Mouse (Mus musculus) limb, embryonic 11.5 days (tissue): ENCODE results near the gene Bcr. TPM values are rescaled to one million over a fixed set of nuclear protein-coding genes. Genes with fewer than 3 reads are reported as not detected.

Experiments used
- ATAC-seq: fragments of 200-750 bp; cut with Nextera tagmentation; 2 replicates; pipeline ENCODE4 v1.8.0; 2017; ENCODE audit warnings: low read depth; ENCODE audit not compliant: insufficient number of reproducible peaks, low FRiP score, low TSS enrichment
- DNase-seq: peaks from one replicate; pipeline ENCODE4 v3.0.0-alpha.2; 2015; ENCODE audit warnings: low spot score
- H3K27ac ChIP-seq: fragments of 300-500 bp; sonication (generic); replicated peaks from 2 replicates; pipeline ENCODE4 v1.5.1; 2014; ENCODE audit warnings: low read depth, mild to moderate bottlenecking, low read length
- H3K27me3 ChIP-seq: fragments of 300-500 bp; sonication (generic); 2 replicates; pipeline ENCODE4 v1.6.1; 2014; ENCODE audit warnings: mild to moderate bottlenecking, low read length, mixed read lengths; ENCODE audit not compliant: control insufficient read depth, insufficient read depth
- H3K36me3 ChIP-seq: fragments of 300-500 bp; sonication (generic); 2 replicates; pipeline ENCODE4 v1.6.1; 2014; ENCODE audit warnings: mild to moderate bottlenecking, low read length, moderate library complexity, mixed read lengths; ENCODE audit not compliant: control insufficient read depth, insufficient read depth
- H3K4me1 ChIP-seq: fragments of 300-500 bp; sonication (generic); 2 replicates; pipeline ENCODE4 v1.6.1; 2014; ENCODE audit warnings: low read length, mixed read lengths; ENCODE audit not compliant: control insufficient read depth, insufficient read depth
- H3K4me2 ChIP-seq: fragments of 300-500 bp; sonication (generic); 2 replicates; pipeline ENCODE4 v1.6.1; 2014; ENCODE audit warnings: low read depth, mild to moderate bottlenecking, moderate library complexity; ENCODE audit not compliant: severe bottlenecking
- H3K4me3 ChIP-seq: fragments of 300-500 bp; sonication (generic); 2 replicates; pipeline ENCODE4 v1.5.1; 2014; ENCODE audit warnings: low read depth, low read length
- H3K9ac ChIP-seq: fragments of 300-500 bp; sonication (generic); 2 replicates; pipeline ENCODE4 v1.6.1; 2014; ENCODE audit warnings: mild to moderate bottlenecking, low read length
- H3K9me3 ChIP-seq: fragments of 300-500 bp; sonication (generic); 2 replicates; pipeline ENCODE4 v1.6.1; 2016; ENCODE audit warnings: low read length; ENCODE audit not compliant: control insufficient read depth
- WGBS: fragments of 180-500 bp; shearing (Covaris S2); extraction: QIAGEN DNeasy Blood & Tissue Kit; methylation state at CpG from one replicate; pipeline ENCODE4 v1.1.7; 2014; 5-methylcytosine and 5-hydroxymethylcytosine counted together
- polyA plus RNA-seq: library from polyadenylated mRNA; unstranded; fragments of >200 nt; fragmentation: Nextera tagmentation; extraction: Ambion mirVana; gene quantifications from 2 replicates; pipeline ENCODE4 v1.2.1, GENCODE M21; 2014

Gene Bcr
- polyA plus RNA-seq, 1 experiment from 2014 or later: 11.4 TPM

DNA sequence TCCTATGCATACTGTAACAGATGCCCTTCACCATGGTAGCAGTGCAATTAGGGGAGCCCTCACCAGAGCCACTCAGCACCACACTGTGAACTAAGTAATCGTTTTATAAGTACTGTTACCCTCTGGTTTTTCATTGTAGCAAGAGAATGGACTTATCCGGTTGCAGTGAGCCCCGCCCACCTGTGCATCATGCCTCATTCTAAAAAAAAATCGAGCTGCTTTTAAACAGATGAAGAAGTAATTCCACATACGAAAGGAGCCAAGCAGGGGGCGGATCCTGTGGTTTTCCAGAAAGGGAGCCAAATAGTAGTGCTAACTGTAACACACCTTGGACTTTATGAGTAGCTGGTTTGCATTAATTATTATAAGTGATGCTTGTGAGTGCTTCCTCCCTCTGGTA is 58.1 kb downstream of the Bcr start:
- 87% methylated on average over 6 of the region's 6 CpGs for WGBS
- H3K4me2 ChIP-seq: no peak overlapping the region
- H3K27ac ChIP-seq: no peak overlapping the region
- no peak overlapping the region for H3K9ac ChIP-seq
- H3K4me1 ChIP-seq: no peaks in the 10 kb centered on the region
- no peak for ATAC-seq
- no peaks in the 10 kb centered on the region for H3K27me3 ChIP-seq
- H3K4me3 ChIP-seq: no peak overlapping the region
- DNase-seq: no peak
- H3K36me3 ChIP-seq: peaks cover 3% of the 10 kb centered on the region; the same call in 1 of the 2 replicates
- H3K9me3 ChIP-seq: no peaks in the 10 kb centered on the region

DNA sequence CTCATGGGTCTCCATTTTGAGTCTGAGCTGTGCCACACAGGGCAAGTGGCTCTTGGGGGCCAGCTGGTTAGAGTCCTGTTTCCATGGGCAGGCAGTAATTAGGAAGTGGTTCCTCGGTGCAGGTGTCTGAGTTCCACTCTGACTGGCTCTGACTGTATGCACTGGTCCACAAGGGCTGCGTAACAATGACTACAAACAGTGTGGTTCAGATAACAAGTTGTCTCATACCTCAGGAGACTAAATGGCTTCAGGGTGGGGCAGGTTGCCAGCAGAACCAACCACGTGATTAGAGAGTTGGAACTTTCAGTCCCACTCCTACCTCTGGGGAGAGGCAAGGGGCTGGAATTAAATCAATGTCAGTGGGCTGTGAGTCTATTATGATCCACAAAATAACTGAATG is 59.0 kb downstream of the Bcr start:
- Histone ChIP-seq H3K9me3 (no peaks in the 10 kb centered on the region), H3K36me3 (peaks cover 3% of the 10 kb centered on the region; the same call in 1 of the 2 replicates), H3K27ac (no peak overlapping the region), H3K27me3 (no peaks in the 10 kb centered on the region), H3K4me1 (no peaks in the 10 kb centered on the region), H3K4me3 (no peak overlapping the region), H3K4me2 (no peak overlapping the region), H3K9ac (no peak overlapping the region)
- WGBS: 85% methylated on average over 3 of the region's 3 CpGs
- ATAC-seq (no peak), DNase-seq (no peak)

- H3K9me3 ChIP-seq: no peaks in the 10 kb centered on the region
- H3K27ac ChIP-seq: no peak overlapping the region
- no peak overlapping the region for H3K4me3 ChIP-seq
- no peaks in the 10 kb centered on the region for H3K27me3 ChIP-seq
- H3K36me3 ChIP-seq: peaks cover 3% of the 10 kb centered on the region; the same call in 1 of the 2 replicates
- H3K4me2 ChIP-seq: no peak overlapping the region
- H3K4me1 ChIP-seq: no peaks in the 10 kb centered on the region
- no peak for DNase-seq
- 94% methylated on average over 5 of the region's 5 CpGs for WGBS
- no peak for ATAC-seq
- H3K9ac ChIP-seq: no peak overlapping the region
Observed at GRCm38 (mm10) chr10:75120176-75120575, 59.8 kb downstream of the Bcr start.

DNA sequence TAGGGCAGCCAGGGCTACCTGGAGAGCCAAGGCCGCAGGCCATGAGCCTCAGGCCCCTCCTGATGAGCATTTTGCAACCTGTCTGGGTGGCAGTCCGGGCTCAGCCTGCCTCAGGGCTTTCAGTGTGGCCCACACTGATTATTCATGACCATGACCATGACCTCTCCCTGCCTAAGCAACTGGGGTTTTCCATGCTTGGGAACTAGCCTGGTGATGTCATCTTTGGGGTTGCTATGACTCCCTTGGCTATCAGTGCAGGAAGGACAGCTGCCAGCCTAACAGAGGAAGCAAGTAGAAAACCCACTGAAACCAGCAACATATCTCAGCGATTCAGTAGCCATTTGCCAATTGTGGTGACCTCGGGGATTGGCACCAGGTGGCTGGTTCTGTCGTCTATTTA is 60.6 kb downstream of the Bcr start:
- peaks cover 5% of the 10 kb centered on the region for H3K36me3 ChIP-seq
- no peaks in the 10 kb centered on the region for H3K9me3 ChIP-seq
- DNase-seq: no peak
- no peak overlapping the region for H3K4me2 ChIP-seq
- no peak overlapping the region for H3K4me3 ChIP-seq
- H3K4me1 ChIP-seq: no peaks in the 10 kb centered on the region
- no peak overlapping the region for H3K9ac ChIP-seq
- H3K27ac ChIP-seq: no peak overlapping the region
- no peaks in the 10 kb centered on the region for H3K27me3 ChIP-seq
- no peak for ATAC-seq
- WGBS: 74% methylated on average over 5 of the region's 5 CpGs

DNA sequence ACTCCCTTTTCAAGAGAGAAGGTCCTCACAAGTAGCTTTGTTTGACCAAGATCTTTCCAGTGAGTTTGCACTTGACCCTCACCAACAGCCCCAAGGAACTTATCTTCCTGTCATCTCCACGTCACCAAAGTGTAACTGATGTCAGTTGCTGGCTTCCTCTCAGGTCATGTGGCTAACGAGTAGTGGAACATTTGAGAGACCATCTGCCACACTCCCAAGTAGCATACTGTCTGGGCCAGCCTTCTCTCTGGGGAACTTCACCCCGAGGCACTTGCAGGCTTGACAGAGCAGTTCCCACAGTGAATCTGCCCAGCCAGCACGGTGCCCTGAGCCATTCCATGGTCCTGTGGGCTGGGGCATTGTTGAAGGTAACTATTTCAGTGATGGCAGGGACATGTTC is 65.2 kb downstream of the Bcr start:
- Histone ChIP-seq H3K36me3 (peaks cover 3% of the 10 kb centered on the region; the same call in 1 of the 2 replicates), H3K9me3 (no peaks in the 10 kb centered on the region), H3K27me3 (no peaks in the 10 kb centered on the region), H3K9ac (no peak overlapping the region), H3K4me2 (no peak overlapping the region), H3K4me1 (no peaks in the 10 kb centered on the region), H3K27ac (no peak overlapping the region), H3K4me3 (no peak overlapping the region)
- DNase-seq (no peak), ATAC-seq (no peak)
- 78% methylated on average over 4 of the region's 4 CpGs for WGBS

- H3K9me3 ChIP-seq: no peaks in the 10 kb centered on the region
- 90% methylated on average over 7 of the region's 7 CpGs for WGBS
- DNase-seq (no peak), ATAC-seq (no peak)
- H3K36me3 ChIP-seq: peaks cover 5% of the 10 kb centered on the region; the same call in 1 of the 2 replicates
- H3K4me3 ChIP-seq: no peak overlapping the region
- no peak overlapping the region for H3K27ac ChIP-seq
- H3K4me1 ChIP-seq: no peaks in the 10 kb centered on the region
- no peaks in the 10 kb centered on the region for H3K27me3 ChIP-seq
- no peak overlapping the region for H3K4me2 ChIP-seq
- no peak overlapping the region for H3K9ac ChIP-seq
Observed at GRCm38 (mm10) chr10:75129283-75129710, 68.9 kb downstream of the Bcr start.

GRCm38 (mm10) chr10:75130372-75131046 is 70.1 kb downstream of the Bcr start:
- peaks cover 5% of the 10 kb centered on the region; the same call in 1 of the 2 replicates for H3K36me3 ChIP-seq
- no peak for DNase-seq
- H3K4me1 ChIP-seq: no peaks in the 10 kb centered on the region
- no peak overlapping the region for H3K9ac ChIP-seq
- no peak for ATAC-seq
- H3K4me2 ChIP-seq: no peak overlapping the region
- H3K27me3 ChIP-seq: no peaks in the 10 kb centered on the region
- H3K9me3 ChIP-seq: no peaks in the 10 kb centered on the region
- no peak overlapping the region for H3K4me3 ChIP-seq
- no peak overlapping the region for H3K27ac ChIP-seq
- 97% methylated on average over 4 of the region's 4 CpGs for WGBS

DNA sequence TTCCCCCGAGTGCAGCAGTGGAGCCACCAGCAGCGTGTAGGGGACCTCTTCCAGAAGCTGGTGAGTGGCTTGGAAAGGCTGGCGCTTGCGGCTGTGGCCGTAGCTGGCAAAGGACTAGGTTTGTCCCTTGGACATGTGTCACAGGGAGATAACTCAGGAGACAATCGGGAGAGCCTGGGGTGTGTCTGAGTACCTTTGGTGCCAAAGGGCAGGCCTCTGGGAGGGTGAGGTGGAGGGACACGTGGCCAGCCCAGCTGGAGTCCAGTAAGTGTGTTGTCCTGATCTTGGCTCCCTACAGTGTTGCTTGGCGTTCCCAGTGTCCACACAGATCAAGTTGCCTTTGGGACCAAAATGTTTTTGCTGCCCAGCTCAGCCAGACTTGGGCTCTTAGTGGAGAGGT is 71.2 kb downstream of the Bcr start:
- Histone ChIP-seq H3K27me3 (no peaks in the 10 kb centered on the region), H3K27ac (no peak overlapping the region), H3K4me1 (no peaks in the 10 kb centered on the region), H3K4me2 (no peak overlapping the region), H3K4me3 (no peak overlapping the region), H3K9ac (no peak overlapping the region), H3K36me3 (peaks cover 2% of the 10 kb centered on the region; the same call in 1 of the 2 replicates), H3K9me3 (no peaks in the 10 kb centered on the region)
- WGBS: 71% methylated on average over 8 of the region's 8 CpGs
- no peak for DNase-seq
- no peak for ATAC-seq
